Mouse (Mus musculus): ENCODE data around the gene Ntsr2. TPM values are rescaled to one million over a fixed set of nuclear protein-coding genes. Genes with fewer than 3 reads are reported as not detected.

Gene Ntsr2
- 0.90 and 1.7 TPM in 2 replicates for polyA plus RNA-seq (2012; rRNA removed)

DNA sequence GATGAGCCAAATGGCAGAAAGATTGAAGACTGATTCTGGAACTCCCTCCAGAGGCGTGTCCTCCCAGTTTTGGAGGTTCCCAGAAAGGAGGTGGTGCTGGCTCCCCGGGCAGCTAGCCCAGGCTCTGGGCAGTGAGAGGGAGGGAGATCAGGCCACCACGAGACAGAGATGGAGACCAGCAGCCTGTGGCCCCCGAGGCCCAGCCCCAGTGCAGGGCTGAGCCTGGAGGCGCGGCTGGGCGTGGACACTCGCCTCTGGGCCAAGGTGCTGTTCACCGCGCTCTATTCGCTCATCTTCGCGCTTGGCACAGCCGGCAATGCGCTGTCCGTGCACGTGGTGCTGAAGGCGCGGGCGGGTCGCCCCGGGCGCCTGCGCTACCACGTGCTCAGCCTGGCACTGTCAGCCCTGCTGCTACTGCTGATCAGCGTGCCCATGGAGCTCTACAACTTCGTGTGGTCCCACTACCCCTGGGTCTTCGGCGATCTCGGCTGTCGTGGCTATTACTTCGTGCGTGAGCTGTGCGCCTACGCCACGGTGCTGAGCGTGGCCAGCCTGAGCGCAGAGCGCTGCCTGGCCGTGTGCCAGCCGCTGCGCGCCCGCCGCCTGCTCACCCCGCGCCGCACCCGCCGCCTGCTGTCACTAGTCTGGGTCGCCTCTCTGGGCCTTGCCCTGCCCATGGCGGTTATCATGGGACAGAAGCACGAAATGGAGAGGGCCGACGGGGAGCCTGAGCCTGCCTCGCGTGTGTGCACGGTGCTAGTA lies at the start of gene Ntsr2:
TSS of gene Ntsr2 (plus strand) at position 51 of the 762 bp plus-strand sequence.
- Histone ChIP-seq H3K27ac (ENCODE audit: control insufficient read depth, insufficient read depth, low read depth, low read length) (no peak within 1 kb of the TSS), H3K4me3 (ENCODE audit: control insufficient read depth, low read depth, low read length) (0 out of 2 replicates have a peak within 1 kb of the TSS, but pooled peaks have one; percentile 5), H3K27me3 (ENCODE audit: control insufficient read depth, insufficient read depth, low read length) (no peaks in the 10 kb centered on the region), H3K4me1 (ENCODE audit: control insufficient read depth, insufficient read depth, low read length) (peaks cover 7% of the 10 kb centered on the region), H3K36me3 (ENCODE audit: control insufficient read depth, insufficient read depth, low read length) (no peaks in the 10 kb centered on the region)
- TF ChIP-seq POLR2A (IDR thresholded peaks at IDR 0.05; ENCODE audit: control insufficient read depth, low read depth, low read length) = no peak
- no peak for TF ChIP-seq CTCF (IDR thresholded peaks at IDR 0.05; ENCODE audit: control insufficient read depth, insufficient read depth, insufficient replicate concordance, low read depth, low read length)

DNA sequence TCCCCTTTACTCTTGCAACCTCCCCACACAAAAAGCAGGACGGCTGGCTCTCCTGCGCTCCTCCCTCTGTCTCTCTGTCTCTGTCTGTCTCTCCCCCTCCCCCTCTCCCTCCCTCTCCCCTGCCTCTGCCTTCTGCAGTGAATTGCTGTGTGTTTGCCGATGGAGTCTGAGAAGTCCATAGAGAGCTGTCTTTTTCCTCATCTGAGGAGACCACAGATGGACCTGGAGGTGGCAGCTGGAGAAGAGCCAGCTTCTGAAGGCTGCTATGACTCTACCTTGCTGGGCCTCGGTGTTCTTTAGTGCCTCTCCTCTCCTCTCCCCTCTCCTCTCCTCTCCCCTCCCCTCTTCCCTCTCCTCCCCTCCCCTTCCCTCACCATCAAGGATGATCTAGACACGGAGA lies 47.6 kb upstream of the Ntsr2 start:
- no peaks in the 10 kb centered on the region for H3K27me3 ChIP-seq (ENCODE audit: control insufficient read depth, insufficient read depth, low read length)
- 0 out of 2 replicates have a peak, but pooled peaks cover 2% of the 10 kb centered on the region for H3K4me1 ChIP-seq (ENCODE audit: control insufficient read depth, insufficient read depth, low read length)
- H3K27ac ChIP-seq (ENCODE audit: control insufficient read depth, insufficient read depth, low read depth, low read length) = no peak overlapping the region
- H3K36me3 ChIP-seq (ENCODE audit: control insufficient read depth, insufficient read depth, low read length) = no peaks in the 10 kb centered on the region; the same call in 1 of the 2 replicates
- H3K4me3 ChIP-seq (ENCODE audit: control insufficient read depth, low read depth, low read length) = peak overlapping the region; percentile 79
- TF ChIP-seq CTCF (IDR thresholded peaks at IDR 0.05; ENCODE audit: control insufficient read depth, insufficient read depth, insufficient replicate concordance, low read depth, low read length) = no peak
- TF ChIP-seq POLR2A (IDR thresholded peaks at IDR 0.05; ENCODE audit: control insufficient read depth, low read depth, low read length) = no peak

GRCm38 (mm10) chr12:16610936-16611335 lies 42.2 kb upstream of the Ntsr2 start, which contains the start of gene Lpin1:
Lpin1 (minus strand) TSS chr12:16610966.
- H3K27me3 ChIP-seq (ENCODE audit: control insufficient read depth, insufficient read depth, low read length) = no peaks in the 10 kb centered on the region
- H3K27ac ChIP-seq (ENCODE audit: control insufficient read depth, insufficient read depth, low read depth, low read length) = peak within 1 kb of the TSS; percentile 81
- H3K4me1 ChIP-seq (ENCODE audit: control insufficient read depth, insufficient read depth, low read length) = 0 out of 2 replicates have a peak, but pooled peaks cover 2% of the 10 kb centered on the region
- no peaks in the 10 kb centered on the region for H3K36me3 ChIP-seq (ENCODE audit: control insufficient read depth, insufficient read depth, low read length)
- TF ChIP-seq CTCF (IDR thresholded peaks at IDR 0.05; ENCODE audit: control insufficient read depth, insufficient read depth, insufficient replicate concordance, low read depth, low read length) (no peak), POLR2A (IDR thresholded peaks at IDR 0.05; ENCODE audit: control insufficient read depth, low read depth, low read length) (no peak)
- H3K4me3 ChIP-seq (ENCODE audit: control insufficient read depth, low read depth, low read length) = peak within 1 kb of the TSS; percentile 84

DNA sequence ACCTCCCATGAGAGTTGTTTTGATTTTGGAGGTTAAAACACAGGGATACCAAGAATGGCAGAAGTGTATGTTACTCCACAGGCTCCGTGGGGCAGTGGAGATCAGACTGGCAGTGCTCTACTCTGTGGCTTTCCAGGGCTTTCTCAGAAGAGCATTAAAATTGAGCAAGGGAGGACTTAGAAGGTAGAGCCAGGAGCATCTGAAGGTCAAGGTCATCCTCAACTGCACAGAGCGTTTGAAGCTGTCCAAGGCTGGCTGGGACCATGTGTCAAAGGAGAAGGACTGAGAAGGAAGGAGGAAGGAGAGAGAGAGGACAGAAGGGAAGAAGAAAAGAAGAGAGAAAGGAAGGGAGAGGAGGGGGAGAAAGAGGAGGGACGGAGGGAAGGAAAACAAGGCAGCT lies 38.6 kb upstream of the Ntsr2 start:
- TF ChIP-seq CTCF (IDR thresholded peaks at IDR 0.05; ENCODE audit: control insufficient read depth, insufficient read depth, insufficient replicate concordance, low read depth, low read length) (no peak), POLR2A (IDR thresholded peaks at IDR 0.05; ENCODE audit: control insufficient read depth, low read depth, low read length) (no peak)
- H3K27ac ChIP-seq (ENCODE audit: control insufficient read depth, insufficient read depth, low read depth, low read length) = no peak overlapping the region
- peaks cover 2% of the 10 kb centered on the region; the same call in 1 of the 2 replicates for H3K4me1 ChIP-seq (ENCODE audit: control insufficient read depth, insufficient read depth, low read length)
- H3K4me3 ChIP-seq (ENCODE audit: control insufficient read depth, low read depth, low read length) = no peak overlapping the region
- no peaks in the 10 kb centered on the region for H3K36me3 ChIP-seq (ENCODE audit: control insufficient read depth, insufficient read depth, low read length)
- H3K27me3 ChIP-seq (ENCODE audit: control insufficient read depth, insufficient read depth, low read length) = no peaks in the 10 kb centered on the region

DNA sequence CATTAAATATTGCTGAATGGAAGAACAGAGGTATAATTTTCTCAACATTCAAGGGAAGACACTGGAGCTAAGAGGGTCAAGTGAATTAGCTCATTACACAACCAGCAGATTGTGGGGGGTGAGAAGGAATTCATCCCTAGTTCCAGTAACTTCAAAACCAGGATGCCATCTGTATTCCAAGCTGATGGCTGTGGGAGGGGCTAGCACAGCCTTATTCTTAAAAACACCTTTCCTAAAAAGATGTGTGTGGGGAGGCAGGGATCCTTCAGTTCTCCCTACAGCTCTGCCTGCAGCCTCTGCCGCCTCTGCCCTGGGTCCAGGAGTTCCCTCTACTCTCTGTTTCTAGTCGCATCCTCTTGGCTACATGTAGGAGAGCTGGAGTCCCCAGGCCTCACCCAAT lies 37.4 kb upstream of the Ntsr2 start:
- no peaks in the 10 kb centered on the region; the same call in 1 of the 2 replicates for H3K4me1 ChIP-seq (ENCODE audit: control insufficient read depth, insufficient read depth, low read length)
- H3K27ac ChIP-seq (ENCODE audit: control insufficient read depth, insufficient read depth, low read depth, low read length) = no peak overlapping the region
- no peak overlapping the region for H3K4me3 ChIP-seq (ENCODE audit: control insufficient read depth, low read depth, low read length)
- TF ChIP-seq POLR2A (IDR thresholded peaks at IDR 0.05; ENCODE audit: control insufficient read depth, low read depth, low read length) (no peak), CTCF (IDR thresholded peaks at IDR 0.05; ENCODE audit: control insufficient read depth, insufficient read depth, insufficient replicate concordance, low read depth, low read length) (no peak)
- H3K27me3 ChIP-seq (ENCODE audit: control insufficient read depth, insufficient read depth, low read length) = no peaks in the 10 kb centered on the region
- no peaks in the 10 kb centered on the region for H3K36me3 ChIP-seq (ENCODE audit: control insufficient read depth, insufficient read depth, low read length)

- Histone ChIP-seq H3K36me3 (ENCODE audit: control insufficient read depth, insufficient read depth, low read length) (no peaks in the 10 kb centered on the region), H3K4me3 (ENCODE audit: control insufficient read depth, low read depth, low read length) (no peak overlapping the region), H3K4me1 (ENCODE audit: control insufficient read depth, insufficient read depth, low read length) (no peaks in the 10 kb centered on the region; the same call in 1 of the 2 replicates), H3K27me3 (ENCODE audit: control insufficient read depth, insufficient read depth, low read length) (no peaks in the 10 kb centered on the region), H3K27ac (ENCODE audit: control insufficient read depth, insufficient read depth, low read depth, low read length) (no peak overlapping the region)
- TF ChIP-seq POLR2A (IDR thresholded peaks at IDR 0.05; ENCODE audit: control insufficient read depth, low read depth, low read length) (no peak), CTCF (IDR thresholded peaks at IDR 0.05; ENCODE audit: control insufficient read depth, insufficient read depth, insufficient replicate concordance, low read depth, low read length) (no peak)
These were observed 34.5 kb upstream of the Ntsr2 start for GRCm38 (mm10) chr12:16618512-16619274.

- Histone ChIP-seq H3K36me3 (ENCODE audit: control insufficient read depth, insufficient read depth, low read length) (no peaks in the 10 kb centered on the region), H3K27ac (ENCODE audit: control insufficient read depth, insufficient read depth, low read depth, low read length) (no peak overlapping the region), H3K27me3 (ENCODE audit: control insufficient read depth, insufficient read depth, low read length) (no peaks in the 10 kb centered on the region), H3K4me3 (ENCODE audit: control insufficient read depth, low read depth, low read length) (no peak overlapping the region), H3K4me1 (ENCODE audit: control insufficient read depth, insufficient read depth, low read length) (no peaks in the 10 kb centered on the region; the same call in 1 of the 2 replicates)
- TF ChIP-seq POLR2A (IDR thresholded peaks at IDR 0.05; ENCODE audit: control insufficient read depth, low read depth, low read length) = no peak
- TF ChIP-seq CTCF (IDR thresholded peaks at IDR 0.05; ENCODE audit: control insufficient read depth, insufficient read depth, insufficient replicate concordance, low read depth, low read length) = no peak
These were observed 33.7 kb upstream of the Ntsr2 start for GRCm38 (mm10) chr12:16619453-16619852.
